Mouse (Mus musculus) B cell, adult 2 months (primary cell): Measurements from ENCODE around the gene Rpgrip1l.

Experiments
- DNase-seq, 2 experiments: peaks; one replicate each; pipeline ENCODE4 v3.0.0; 2022

Gene Rpgrip1l

DNA sequence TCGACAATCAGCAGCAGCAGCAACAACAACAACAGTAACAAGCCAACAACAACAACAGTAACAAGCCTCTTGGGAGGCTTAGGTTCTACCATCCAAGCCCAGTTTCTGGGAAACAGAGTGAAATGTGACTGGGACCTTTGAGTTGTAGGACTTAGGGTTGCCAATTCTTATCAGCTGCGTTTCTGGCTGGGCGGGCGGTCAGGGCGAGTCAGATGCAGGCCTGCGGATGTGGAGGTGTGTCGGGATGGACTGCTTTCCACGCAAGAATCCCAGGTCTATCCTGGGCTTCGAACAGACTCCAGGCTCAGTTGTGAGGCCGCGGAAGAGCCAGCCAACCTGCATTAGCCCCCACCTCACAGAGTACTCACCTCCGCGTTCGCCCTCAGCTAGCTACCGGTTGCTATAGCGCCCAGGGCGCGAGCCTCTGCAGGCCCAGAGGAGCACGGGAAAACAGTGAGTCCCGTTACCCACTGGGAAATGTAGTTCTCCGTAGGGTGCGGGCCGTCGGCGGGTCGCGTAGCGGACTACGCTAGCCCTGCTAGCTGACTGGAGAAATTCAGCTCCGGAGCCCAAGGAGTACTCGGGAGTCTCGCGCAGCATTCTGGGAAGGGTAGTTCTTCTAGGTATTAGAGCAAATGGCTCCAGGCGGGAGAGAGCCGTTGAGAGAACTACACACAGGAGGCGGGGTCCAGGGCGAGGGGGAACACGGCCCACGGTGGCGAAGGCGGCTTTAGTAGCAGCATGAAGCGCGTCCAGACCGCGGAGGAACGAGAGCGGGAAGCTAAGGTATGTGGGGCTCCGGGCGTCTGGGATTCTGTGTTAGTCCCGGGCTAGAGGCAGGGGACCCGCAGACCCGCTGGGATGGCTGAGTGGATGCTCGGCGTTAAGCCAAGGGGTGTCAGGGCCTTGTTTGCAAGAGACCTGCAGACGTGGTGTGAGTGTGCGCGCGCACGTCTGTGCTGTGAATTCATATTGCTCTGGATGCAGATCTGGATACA lies at the start of gene Rpgrip1l, which contains the start of gene Fto:
TSS of gene Rpgrip1l (minus strand) at position 428 of the 998 bp plus-strand sequence.
TSS of gene Fto (plus strand) at position 691 of the 998 bp plus-strand sequence.
- DNase-seq = peak; percentile 92 to 95

DNA sequence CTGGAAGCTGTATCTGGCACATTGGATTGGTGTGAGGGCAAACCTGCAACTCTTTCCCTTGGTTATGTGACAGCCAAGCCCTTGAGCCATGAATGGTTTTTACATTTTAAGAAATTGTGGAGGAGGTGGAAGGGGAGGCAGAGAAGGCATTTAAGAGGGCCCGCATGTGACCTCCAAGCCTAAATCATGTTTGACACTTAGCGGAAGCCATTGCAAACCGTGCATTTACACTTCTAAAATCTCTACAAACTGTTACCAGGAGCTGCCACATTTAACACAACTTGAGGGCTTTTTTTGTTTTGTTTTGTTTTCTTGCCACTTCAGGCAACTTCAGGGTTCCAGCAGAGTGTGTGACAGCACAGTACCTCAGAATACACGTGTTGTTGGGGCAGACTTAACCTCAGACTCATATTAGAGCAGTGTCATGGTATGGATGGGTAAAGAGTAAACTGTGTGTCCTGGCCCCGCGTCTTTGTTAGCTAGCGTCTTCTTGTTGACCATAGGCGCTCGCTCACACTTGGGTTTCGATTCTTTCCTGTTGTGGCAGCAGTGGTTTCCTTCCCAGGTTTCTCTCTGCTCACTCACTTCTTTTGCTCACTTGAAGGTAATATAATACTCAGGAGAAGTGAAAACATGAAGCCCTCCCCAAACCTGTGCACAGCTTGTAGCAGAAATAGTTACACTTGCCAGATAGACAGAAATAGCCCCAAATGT lies 47.7 kb upstream of the Rpgrip1l start:
- DNase-seq = no peak

DNA sequence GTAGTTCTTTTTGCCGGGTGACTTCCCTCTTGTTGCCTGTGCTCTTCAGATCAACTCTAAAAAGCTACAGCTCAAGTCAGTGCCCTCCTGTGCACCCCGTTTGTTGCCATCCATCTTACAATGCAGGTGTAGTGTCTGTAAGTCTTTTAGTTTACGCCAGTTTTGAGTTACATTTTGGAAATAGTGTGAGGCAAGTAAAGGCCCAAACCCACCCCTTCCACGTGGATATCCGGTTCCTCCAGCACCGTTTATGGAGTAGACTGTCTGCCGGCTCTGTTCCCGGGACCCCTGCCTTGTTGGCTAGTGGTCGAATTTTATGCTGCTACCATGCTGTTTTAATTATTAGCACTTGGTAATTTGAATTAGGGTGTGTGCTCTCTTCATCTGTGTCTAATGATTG lies 46.4 kb upstream of the Rpgrip1l start:
- no peak for DNase-seq

DNA sequence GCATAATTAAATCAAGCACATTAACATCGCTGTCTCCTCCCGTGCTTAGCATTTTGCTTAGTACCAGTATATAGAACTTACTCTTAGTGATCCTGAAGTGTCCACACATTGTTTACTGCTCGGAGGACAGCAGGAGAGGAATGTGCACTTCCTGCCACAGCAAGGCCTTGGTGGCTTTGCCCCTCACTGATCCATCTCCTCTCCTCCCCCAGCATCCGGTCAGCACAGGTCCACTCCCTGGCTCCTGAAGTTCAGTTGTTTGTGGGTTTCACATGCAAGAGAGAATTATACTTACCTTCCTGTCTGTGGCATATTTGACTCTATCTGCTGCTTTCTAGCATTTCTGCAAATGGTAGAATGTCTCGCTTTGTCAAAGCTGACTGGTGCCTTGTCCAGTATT lies 45.0 kb upstream of the Rpgrip1l start:
- no peak for DNase-seq

DNA sequence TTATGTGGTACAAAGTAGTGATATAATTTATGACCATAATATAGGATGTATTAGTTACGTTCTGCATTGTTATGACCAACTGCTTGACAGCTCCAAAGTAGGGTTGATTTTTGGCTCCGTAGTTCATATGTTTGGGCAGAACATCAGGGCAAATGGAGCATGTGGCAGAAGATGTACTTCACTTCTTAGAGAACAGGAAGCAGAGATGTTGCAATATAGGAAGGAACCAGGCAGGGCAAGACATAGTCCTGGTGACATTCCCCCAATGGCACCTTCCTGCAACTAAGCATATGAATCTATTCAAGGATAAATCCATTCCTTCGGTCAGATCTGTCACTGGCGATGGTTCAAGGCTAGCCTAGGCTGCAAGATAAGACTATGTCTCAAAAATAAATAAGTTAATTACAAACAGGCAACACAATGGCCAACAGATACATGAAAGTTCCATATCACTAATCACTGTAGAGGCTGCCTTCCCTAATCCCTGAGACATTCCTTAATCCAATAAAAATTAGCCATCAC lies 44.5 kb upstream of the Rpgrip1l start:
- no peak for DNase-seq

DNA sequence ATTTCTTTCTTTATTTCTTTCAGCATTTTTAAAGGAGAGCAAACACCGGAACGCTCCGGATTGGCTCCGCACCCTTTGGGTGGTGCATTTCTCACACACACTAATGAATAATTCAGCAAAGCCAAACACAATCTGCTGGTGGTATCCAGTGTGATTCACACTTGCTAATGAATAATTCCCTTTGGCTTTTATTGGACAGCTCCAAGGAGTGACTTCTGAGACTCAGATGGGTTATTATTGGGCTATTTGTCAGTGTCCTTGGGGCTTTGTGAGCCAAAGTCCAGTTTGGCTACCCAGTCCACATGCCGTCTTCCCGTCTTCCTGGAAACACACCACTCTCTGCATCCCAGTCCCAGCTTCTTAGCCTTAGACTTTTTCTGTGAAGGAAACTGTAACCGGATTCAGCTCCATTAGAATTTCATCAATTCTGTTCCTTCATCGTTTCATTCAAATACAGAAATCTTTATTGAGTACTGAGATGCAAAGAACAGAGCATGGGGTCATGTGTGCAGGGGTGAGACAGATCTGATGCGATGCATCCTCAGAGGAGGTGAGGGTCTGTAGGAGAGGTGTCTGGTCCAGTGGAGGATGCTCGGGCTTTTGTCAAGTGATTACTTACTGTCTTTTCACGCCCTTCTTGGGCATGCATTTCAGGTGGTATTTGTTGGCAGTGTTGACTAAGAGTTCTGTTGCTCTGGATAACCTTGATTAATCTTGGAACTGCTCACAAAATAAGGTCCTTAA lies 43.1 kb upstream of the Rpgrip1l start:
- no peak for DNase-seq

DNA sequence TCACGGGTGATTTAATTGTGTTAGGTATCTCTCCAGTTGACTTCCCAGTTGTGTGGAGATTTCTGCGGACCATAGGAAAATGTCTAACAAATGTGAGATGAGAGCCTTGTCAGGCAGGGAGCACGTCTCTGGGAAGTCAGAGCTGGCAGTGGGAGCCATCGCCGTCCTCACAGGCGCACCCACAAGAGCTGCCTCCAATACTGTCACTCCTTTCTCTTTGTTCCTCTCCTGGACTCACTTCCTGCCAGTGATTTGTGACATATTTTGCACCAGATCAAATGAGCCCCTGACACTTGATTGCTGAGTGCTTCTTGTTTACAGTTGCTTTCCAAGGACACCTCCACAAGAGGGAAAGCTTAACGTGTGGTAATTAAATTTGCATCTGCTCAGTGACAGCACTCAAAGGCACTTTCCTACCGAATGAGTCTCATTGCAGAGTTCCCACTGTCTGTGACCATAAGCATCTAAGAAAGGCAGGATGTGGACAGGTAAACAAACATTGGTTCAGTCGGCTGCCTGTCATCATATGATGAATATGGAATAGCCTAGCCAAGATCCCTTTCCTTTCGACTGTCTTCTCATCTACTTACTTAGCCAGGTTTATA lies 42.3 kb upstream of the Rpgrip1l start:
- DNase-seq = no peak

DNA sequence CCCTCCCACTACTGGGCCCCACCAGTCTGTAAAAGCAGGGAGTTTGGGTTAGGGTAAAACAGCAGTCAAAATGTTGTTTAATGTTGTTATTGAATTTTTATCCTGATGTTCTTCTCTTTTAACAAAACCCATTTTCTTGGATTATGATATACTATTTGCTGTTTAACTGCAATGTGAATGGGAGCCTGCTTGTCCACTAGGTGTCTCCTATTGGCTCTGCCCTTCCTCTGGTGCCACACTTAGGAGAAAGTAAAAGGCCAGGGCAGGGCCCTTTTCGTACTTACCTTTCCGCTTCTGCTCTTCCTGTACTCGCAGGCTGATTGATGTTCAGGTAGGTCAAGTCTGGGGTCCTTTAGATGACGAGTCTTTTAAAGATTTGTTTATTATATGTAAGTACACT lies 40.8 kb upstream of the Rpgrip1l start:
- no peak for DNase-seq

DNA sequence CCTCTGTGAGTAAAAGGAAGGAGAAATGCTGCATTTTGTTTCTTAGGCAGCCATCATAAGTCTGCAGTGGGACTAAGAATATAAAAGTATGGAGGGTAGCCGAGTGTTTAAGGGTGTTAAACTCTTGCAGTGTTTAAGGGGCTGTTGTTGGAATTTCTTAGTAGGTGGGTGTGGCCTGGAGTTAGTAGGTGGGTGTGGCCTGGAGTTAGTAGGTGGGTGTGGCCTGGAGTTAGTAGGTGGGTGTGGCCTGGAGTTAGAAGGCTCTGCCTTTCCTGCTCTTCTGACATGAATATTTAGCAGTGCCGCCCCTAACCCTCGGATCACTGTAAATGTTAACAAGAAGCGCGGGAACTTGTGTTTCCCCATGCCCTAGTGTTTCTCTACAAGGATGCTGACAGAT lies 40.0 kb upstream of the Rpgrip1l start:
- DNase-seq = no peak

DNA sequence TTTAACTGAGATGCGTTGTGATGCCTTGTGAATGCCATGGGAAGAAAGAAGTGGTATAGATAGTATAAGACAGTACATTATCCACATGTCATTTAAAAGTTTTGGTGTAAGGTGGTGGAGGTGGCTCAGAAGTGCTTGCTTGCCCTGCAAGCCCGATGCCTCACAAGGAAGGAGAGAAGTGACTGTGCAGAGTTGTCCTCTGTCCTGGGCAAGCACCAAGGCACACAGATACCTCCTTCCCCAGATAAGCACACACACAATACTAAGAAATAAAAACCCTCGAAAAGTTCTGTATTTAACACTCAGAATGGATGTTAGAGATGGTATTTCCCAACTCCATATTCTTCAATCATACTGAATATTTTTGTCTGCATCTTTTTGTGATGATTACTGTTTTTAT lies 39.5 kb upstream of the Rpgrip1l start:
- no peak for DNase-seq

DNA sequence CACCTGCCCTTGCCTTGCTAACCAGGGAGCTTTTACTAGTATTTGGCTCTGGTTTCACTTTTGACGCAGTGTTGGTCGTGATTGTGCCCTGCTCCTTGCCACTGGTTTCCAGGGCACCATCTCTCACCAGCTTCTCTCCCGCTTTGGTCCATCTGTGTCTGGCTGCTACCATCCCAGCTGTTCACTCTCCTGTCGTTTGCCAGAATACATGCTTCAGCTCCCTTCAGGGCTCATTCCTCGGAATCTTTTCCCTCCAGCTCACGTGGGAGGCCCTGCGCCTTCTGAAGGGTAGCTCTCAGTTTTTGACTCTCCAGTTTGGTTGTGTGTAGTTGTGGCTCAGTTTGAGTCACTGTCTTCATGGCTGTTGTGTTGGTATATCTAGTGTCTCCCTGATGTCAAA lies 37.6 kb upstream of the Rpgrip1l start:
- DNase-seq = no peak

DNA sequence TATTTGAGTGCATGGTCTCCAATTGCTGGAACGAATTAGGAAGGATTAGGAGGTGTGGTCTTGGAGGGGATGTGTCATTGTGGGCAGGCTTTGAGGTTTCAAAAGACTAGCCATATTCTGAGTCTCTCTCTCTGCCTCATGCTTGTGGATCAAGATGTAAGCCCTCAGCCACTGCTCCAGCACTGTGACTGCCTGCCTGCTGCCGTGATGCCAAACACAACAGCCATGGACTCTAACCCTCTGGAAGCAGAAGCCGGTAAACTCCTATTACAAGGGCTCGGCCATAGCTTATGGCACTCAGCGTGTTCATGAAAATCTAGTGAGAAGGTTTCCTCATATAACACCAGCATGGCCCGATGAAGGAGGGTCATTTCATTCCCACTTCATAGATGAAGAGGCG lies 36.8 kb upstream of the Rpgrip1l start:
- DNase-seq = no peak

DNA sequence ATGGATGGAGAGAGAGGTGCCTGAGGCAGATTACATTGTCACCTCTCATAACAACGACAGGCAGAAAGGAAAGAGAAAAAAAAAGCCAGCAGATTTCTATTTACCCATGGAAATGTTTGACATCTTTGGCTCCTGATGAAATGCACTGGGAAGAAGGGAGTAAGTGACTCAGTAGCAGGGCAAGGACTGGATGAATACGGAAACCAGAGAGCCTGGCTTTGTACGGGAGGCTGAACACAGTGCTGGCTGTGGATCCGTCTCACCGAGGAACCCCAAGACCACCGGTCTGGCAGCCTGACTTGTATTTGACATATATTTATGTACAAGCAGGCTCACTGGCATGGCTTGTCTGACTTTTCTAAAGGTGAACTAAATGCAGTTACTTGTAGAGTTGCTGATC lies 34.5 kb upstream of the Rpgrip1l start:
- no peak for DNase-seq

DNA sequence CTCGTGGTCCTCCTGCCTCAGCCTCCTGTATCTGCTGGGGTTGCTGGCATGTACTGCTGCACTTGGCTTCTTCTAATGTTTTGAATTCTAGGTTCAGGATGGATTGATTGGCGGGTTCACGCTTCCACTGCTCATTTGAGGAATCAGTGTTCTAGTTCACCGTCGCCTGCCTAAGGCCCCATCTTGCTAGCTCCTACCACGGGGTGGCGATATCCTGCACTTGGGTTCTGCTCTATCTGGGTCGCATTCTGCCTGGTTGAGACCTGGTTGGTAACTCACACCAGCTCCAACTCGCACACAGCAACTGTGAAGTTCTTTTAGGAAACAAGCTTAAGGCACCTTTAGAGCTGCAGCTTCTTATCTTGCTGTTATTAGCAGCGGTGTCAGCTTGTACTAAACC lies 34.1 kb upstream of the Rpgrip1l start:
- no peak for DNase-seq

DNA sequence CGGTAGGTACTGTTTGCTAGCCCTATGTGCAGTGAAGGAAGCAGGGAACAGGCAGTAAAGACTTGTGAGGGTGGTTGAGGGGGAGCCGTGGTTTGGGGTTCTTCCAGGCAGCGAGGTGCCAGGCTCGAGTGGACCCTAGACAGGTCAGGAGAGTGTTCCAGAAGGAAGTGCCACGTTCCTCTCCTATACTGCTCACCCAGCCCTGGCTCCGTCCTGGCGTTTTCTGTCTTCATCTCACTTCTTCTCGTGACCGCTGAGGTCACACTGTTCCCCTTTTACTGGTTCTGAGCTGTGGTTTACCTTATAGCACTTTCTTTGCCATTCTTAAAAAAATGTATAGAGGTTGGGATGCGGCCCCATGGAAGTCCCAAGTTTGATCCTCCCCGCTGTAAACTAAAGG lies 31.6 kb upstream of the Rpgrip1l start:
- DNase-seq = no peak

DNA sequence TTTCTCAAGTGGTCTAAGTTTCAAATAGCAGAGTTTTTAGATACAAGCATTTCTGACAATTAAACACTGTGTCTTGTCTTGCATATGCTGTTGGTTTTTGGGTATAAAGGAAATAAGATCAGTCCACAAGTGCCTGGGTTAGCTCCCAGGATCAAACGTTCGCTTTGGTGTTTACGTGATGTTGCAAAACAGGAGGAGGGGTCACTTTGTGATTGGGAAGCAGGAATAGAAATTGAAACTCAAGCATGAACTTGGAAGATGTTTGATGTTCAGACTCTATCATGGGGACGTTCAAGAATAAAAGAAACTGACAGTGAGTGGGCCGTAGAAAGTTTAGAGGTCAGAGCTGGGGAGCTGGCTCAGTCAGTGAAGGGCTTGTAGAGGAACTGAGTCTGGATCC lies 29.7 kb upstream of the Rpgrip1l start:
- no peak for DNase-seq

DNA sequence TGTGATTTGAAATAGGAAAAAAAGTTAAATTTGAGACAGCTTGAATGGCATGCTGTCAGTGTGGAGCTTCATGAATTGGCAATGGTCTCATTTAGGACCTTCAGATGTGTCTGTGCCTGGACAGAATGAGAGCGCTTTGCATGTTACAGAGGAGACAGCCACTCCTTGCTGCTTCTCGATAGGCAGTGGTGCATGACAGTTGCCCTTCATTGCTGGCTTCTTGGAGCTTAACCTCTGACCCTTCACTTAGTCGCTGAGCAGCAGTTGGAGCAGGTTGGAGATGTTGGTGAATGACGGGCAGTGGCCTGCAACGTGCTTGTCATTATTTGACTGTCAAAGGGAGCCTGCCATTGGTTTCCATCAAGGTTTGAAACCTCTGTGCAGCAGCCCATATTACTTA lies 29.1 kb upstream of the Rpgrip1l start:
- DNase-seq = no peak

DNA sequence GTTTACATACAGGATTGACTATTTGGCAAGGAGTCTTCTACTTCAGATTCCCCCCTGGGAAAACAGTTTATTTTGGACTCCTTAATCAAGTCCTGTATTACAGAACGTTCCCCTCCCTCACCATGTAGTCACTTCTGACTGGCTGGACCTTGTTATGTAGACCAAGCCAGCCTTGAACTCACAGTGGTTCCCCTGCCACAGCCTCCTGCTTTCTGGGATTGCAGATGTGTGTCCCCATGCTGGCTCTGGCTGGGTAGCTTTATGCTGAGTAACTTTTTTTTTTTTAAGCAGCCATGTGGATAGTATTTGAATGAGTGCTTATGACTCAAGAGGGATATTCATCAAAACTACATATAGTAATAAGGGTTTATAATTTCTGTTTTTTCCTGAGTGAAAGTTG lies 27.7 kb upstream of the Rpgrip1l start:
- DNase-seq = no peak

DNA sequence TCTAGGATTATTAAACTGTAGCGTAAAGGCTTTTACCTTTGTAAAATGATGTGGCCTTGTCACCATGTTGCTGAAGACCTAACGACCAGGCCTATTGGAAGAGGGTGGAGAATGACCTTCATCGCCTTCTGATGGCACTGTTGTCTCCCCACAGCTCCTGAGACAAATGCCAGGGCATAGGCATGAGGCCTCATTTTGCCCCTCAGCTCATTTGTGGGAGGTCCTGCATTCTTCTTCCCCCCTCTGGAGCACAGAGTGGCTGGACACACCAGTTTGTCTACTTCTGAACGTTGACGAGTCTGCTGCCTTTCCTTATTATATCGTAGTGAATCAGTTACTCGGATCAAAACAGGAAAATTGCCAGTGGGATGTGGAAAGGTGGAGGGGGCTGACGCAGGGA lies 26.6 kb upstream of the Rpgrip1l start:
- no peak for DNase-seq

DNA sequence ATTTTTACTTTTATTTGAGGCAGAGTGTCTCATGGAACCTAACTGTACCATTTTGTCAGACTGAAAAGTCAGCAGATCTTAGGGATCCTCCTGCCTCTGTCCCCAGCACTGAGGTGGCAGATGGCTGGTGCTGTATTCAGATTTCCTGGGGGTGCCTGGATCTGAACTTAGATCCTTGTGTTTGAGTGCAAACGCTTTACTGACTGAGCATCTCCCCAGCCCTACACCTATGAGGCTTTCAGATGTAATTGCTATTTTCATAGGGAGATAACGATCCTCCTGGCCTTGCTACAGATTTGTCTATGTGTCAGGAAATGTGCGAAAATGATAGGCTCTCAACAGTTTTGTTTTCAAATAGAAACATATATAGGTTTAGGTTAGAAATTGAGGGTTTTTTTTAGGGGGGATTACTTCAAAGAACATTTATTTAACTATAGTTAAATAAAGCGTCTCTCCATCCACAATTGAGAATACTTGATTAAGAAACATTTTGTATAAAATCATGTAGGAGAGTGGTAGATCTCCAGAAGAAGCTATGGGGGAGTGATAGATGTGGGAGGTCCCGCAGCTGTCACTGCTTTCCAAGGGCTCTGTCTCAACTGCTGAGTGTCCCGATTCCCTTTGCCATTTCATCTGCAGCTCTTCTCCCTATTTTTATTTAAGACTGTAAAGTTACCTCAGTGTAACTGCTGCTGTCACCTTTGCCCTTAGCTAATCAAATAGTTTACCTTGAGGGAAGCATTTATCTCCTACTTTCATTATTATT lies 25.5 kb upstream of the Rpgrip1l start:
- DNase-seq = no peak

DNA sequence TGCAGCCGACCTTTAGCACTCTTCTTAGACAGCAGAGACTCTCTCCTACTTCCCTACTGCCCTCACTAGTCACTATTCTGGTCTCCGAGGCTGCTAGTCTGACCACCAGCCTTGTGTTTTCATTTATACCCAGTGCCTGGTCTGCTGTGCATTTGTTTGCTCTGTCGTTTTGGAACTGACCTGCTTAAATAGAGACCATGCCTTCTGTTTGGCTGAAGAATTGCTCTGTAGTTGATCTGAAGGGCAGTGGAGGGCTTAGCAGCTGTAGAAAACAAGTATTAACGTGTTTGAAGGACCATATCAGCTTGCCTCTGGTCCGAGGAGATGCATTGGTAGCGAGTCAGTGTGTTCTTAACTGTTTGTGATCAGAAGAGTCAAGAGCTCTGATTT lies 16.4 kb upstream of the Rpgrip1l start:
- no peak for DNase-seq

DNA sequence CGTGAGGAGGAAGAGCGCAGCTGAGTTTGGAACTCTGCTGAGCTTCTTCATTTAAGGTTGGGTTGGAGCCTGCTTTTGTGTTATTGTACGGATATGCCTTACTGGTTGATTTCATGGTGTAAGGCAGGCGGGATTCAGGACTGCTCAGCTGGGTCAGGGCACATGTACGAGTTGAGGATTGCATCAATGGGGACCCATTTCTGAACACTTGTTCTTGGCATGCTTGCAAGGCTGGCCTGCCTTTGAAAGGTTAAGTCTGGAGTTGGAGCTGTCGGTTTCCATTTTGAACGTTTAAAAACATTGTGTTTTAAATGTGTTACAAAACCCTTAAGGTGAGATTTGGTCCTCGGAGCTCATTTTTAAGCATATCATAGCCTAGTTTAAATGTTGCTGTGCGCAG lies 16.0 kb upstream of the Rpgrip1l start:
- no peak for DNase-seq
